In genomic region chr14:71967646-71968045, GRCm38 (mm10) we compare ENCODE assay signal across 27 mouse cellular contexts.
DNase-seq lines count a peak whose midpoint lies in the region; ATAC-seq lines count a peak whose summit lies in the region.
"Had no signal": no experiment of that assay in that cellular context is flagged by ENCODE, and none has a peak within 500 bp of the region (broad histone marks: within the 10 kb centered on the region; RNA-seq: fewer than 3 reads in every experiment).

No protein-coding gene starts in this region.

- no peak overlapping the region for H3K4me2 ChIP-seq in embryonic facial prominence, embryonic 14.5 days (ENCODE audit: low read depth, low read length)
- H3K4me2 ChIP-seq: embryonic facial prominence, embryonic 12.5 days; heart, embryonic 11.5 days; hindbrain, embryonic 13.5 days; limb, embryonic 12.5 days; liver, embryonic 13.5 days; midbrain, embryonic 15.5 days; neural tube, embryonic 12.5 days had no signal

- H3K4me1 ChIP-seq in embryonic facial prominence, embryonic 14.5 days (ENCODE audit: control insufficient read depth, insufficient read depth, low read length): no peaks in the 10 kb centered on the region
- H3K4me1 ChIP-seq: embryonic facial prominence, embryonic 12.5 days; limb, embryonic 12.5 days; liver, embryonic 13.5 days had no signal

- intact Hi-C loops in heart, postnatal 25 days (cut with DNase I): no loop called here

- no peak overlapping the region for H3K9ac ChIP-seq in embryonic facial prominence, embryonic 14.5 days (ENCODE audit: low read depth, low read length)
- H3K9ac ChIP-seq: embryonic facial prominence, embryonic 12.5 days; forebrain, postnatal 0 days; hindbrain, embryonic 13.5 days; limb, embryonic 12.5 days; liver, embryonic 13.5 days; midbrain, embryonic 15.5 days; neural tube, embryonic 12.5 days had no signal

- H3K27me3 ChIP-seq in embryonic facial prominence, embryonic 14.5 days (replicated peaks; ENCODE audit: control insufficient read depth, insufficient read depth, low read length): no peaks in the 10 kb centered on the region
- H3K27me3 ChIP-seq: embryonic facial prominence, embryonic 12.5 days; limb, embryonic 12.5 days; liver, embryonic 13.5 days; midbrain, embryonic 15.5 days; neural tube, embryonic 12.5 days; Patski had no signal

- H3K36me3 ChIP-seq in embryonic facial prominence, embryonic 14.5 days (ENCODE audit: control insufficient read depth, insufficient read depth, low read length): no peaks in the 10 kb centered on the region
- H3K36me3 ChIP-seq: embryonic facial prominence, embryonic 12.5 days; G1E; hindbrain, embryonic 13.5 days; limb, embryonic 12.5 days; liver, embryonic 13.5 days; midbrain, embryonic 15.5 days; neural tube, embryonic 12.5 days had no signal

- ATAC-seq in embryonic facial prominence, embryonic 14.5 days (ENCODE audit: low read depth): no peak; the same call in 1 of the 2 replicates
- no peak for ATAC-seq in erythroblast, adult 5-6 weeks (replicated peaks; ENCODE audit: low FRiP score, poor library complexity, severe bottlenecking)
- ATAC-seq: activated CD4-positive, CD25-positive, alpha-beta regulatory T cell, adult 4 months; forebrain, postnatal 0 days; midbrain, embryonic 15.5 days; Patski had no signal

- no peak overlapping the region for H3K4me3 ChIP-seq in embryonic facial prominence, embryonic 14.5 days (ENCODE audit: low read depth, low read length)
- H3K4me3 ChIP-seq: embryonic facial prominence, embryonic 12.5 days; hindbrain, embryonic 13.5 days; limb, embryonic 12.5 days; liver, embryonic 13.5 days; midbrain, embryonic 15.5 days; neural tube, embryonic 12.5 days had no signal

- WGBS in embryonic facial prominence, embryonic 14.5 days: 53% methylated on average over 6 of the region's 6 CpGs

- peak; percentile 4 for DNase-seq in heart, postnatal 4 days
- DNase-seq in heart, postnatal 25 days (ENCODE audit: low spot score): no peak
- DNase-seq in kidney, postnatal 4 days: peak; percentile 56 to 67
- no peak for DNase-seq in kidney, postnatal 25 days
- DNase-seq in ZHBTc4 (ENCODE audit: low read depth, low spot score): peak; percentile 1
- DNase-seq in embryonic facial prominence, embryonic 14.5 days (ENCODE audit: low spot score): peak; percentile 6
- DNase-seq: adrenal gland, postnatal 10 days; B cell, adult 2 months; cerebellum, adult 9-10 months; forebrain, postnatal 0 days; gastrocnemius, postnatal 14 days; heart, adult 11 months; liver, embryonic 13.5 days; lung, adult 2 months; thymus, adult 18-20 months; thymus, postnatal 36 days had no signal

- no peak overlapping the region for H3K27ac ChIP-seq in embryonic facial prominence, embryonic 14.5 days (replicated peaks; ENCODE audit: low read depth, low read length)
- H3K27ac ChIP-seq: embryonic facial prominence, embryonic 12.5 days; hindbrain, embryonic 13.5 days; limb, embryonic 12.5 days; liver, embryonic 13.5 days; macrophage; midbrain, embryonic 15.5 days; neural tube, embryonic 12.5 days had no signal

- no peaks in the 10 kb centered on the region for H3K9me3 ChIP-seq in embryonic facial prominence, embryonic 14.5 days (ENCODE audit: control insufficient read depth, low read length)
- H3K9me3 ChIP-seq: embryonic facial prominence, embryonic 12.5 days; hindbrain, embryonic 13.5 days; limb, embryonic 12.5 days; liver, embryonic 13.5 days; midbrain, embryonic 15.5 days; neural tube, embryonic 12.5 days had no signal

Comparison
In these comparisons a context has a peak if more than half of its experiments do, and no peak if none do; other contexts are left out.
1. DNase-seq: peak in heart, postnatal 4 days (single experiment), kidney, postnatal 4 days (2 of 2), ZHBTc4 (single experiment) and embryonic facial prominence, embryonic 14.5 days (single experiment); none in heart, postnatal 25 days (single experiment) and kidney, postnatal 25 days (0 of 2).